Mouse (Mus musculus): ENCODE data around the gene Phkg2.
"Not testable (repeated sequence)": the region's sequence is repeated elsewhere in the genome, so short reads cannot be mapped to it uniquely, and the experiment has no call there.

Phkg2 gene

GRCm38 (mm10) chr7:127602903-127603302 lies 29.8 kb downstream of the Phkg2 start:
- DNase-seq (ENCODE audit: low spot score in 2 of 2): no peak

- DNase-seq (ENCODE audit: low spot score in 2 of 2): no peak
Measured at GRCm38 (mm10) chr7:127604256-127604655, 31.1 kb downstream of the Phkg2 start.

- no peak for DNase-seq (ENCODE audit: low spot score in 2 of 2)
Measured at GRCm38 (mm10) chr7:127607150-127607549, 34.0 kb downstream of the Phkg2 start.

- DNase-seq (ENCODE audit: low spot score in 2 of 2): no peak
Measured at GRCm38 (mm10) chr7:127611011-127611410, 37.9 kb downstream of the Phkg2 start.

- no peak for DNase-seq (ENCODE audit: low spot score in 2 of 2)
Measured at GRCm38 (mm10) chr7:127611561-127611960, 38.4 kb downstream of the Phkg2 start.

- DNase-seq (ENCODE audit: low spot score in 2 of 2): no peak
Measured at GRCm38 (mm10) chr7:127613501-127613900, 40.4 kb downstream of the Phkg2 start.

DNA sequence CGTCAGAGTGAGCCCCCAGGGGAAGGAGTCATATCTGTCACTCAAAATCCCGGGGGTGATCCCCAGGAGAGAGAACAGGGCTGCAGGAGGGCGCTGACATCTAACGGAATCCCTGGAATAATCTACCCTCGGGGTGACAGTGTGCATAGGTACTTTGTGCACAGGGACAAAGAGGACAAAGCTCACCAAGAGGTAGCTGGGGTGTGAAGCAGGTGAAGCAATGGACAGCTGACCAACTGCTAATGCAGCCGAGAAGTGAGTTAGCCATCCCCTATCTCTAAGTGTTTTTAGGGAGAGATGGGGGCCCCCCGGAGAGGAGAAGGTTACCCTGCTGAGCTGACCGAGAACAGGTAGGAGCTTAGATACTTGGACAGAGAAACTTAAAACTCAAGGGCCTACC lies 41.0 kb downstream of the Phkg2 start:
- DNase-seq (ENCODE audit: low spot score in 2 of 2): no peak

DNA sequence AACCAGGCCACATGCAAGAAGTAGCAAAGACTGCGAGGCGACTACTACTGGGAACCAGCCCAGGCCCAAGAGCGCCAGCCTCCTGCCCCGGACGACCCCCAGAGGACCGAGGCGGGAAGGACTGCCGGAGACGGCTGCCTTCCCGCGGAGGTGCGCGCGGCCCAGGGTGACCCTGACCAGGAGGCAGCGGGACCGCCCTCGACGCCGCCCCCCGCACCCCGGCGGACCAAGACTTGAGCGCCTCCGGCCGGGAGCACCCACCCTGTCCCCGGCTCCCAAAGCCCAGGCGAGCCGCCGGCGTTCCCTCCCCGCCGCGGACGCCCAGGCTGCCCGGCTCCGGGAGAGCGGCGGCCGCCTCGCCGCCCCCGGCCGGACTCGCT lies 41.4 kb downstream of the Phkg2 start:
- DNase-seq (ENCODE audit: low spot score in 2 of 2): peak in 1 of 2 experiments; percentile 28

- peak in 1 of 2 experiments; percentile 29 for DNase-seq (ENCODE audit: low spot score in 2 of 2)
Measured at GRCm38 (mm10) chr7:127614891-127615843, 42.0 kb downstream of the Phkg2 start, which contains the start of gene Zfp629. Zfp629 (minus strand) TSS chr7:127615797.

DNA sequence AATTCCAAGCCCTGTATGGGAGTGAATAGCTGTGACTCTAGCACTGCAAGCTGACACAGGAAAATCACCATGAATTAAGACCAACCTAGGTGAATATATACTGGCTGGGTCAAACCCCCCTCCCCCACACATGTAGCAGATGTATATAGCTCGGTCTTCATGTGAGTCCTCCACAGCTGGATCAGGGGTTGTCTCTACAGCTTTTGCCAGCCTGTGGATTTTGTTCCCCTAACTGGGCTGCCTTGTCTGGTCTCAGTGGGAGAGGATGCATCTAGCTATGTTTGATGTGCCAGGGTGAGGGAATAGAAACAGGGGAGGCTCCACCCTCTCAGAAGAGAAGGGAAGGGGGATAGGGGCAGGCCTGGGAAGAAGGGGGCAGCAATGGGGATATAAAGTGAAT lies 43.2 kb downstream of the Phkg2 start:
- DNase-seq (ENCODE audit: low spot score in 2 of 2): no peak

- no peak for DNase-seq (ENCODE audit: low spot score in 2 of 2)
Measured at GRCm38 (mm10) chr7:127616881-127617280, 43.7 kb downstream of the Phkg2 start.

DNA sequence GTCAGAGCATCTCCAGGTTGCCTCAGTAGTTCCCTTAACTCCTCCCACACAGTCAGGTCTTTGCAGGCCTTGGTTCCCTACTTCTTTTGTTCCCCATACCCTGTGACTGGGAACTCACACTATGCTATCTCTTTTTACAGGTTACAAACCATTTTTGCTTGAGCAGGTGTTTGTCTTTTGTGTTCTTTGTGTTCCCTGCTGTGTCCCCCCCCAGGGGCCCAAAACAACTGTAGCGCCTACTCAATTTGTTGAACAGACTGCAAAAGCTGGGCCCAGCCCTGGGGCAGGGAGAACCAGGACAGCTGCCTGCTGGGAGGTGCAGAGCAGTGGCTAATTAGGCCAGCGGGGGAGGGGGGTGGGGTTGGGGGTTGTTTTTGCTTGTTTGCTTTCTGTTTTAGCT lies 44.8 kb downstream of the Phkg2 start:
- DNase-seq (ENCODE audit: low spot score in 2 of 2): no peak

DNA sequence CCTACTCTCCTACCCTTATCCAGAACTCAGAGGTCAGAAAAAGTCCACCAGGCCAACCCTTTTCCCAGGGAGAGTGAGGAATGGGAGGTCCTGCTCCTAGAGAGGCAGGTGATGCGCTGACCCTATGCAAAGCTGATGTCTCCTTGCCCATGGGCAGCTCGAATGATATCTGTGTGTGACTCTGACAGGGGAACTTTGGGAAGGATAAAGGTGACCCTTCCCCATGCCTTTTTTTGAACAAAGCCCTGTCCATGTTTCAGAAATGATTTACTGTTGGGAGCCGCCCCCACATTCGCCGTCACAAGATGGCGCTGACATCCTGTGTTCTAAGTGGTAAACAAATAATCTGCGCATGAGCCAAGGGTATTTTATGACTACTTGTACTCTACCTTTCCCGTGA lies 45.3 kb downstream of the Phkg2 start:
- not testable (repeated sequence) for DNase-seq (ENCODE audit: low spot score in 2 of 2)

- DNase-seq (ENCODE audit: low spot score in 2 of 2): no peak
Measured at GRCm38 (mm10) chr7:127626039-127626438, 52.9 kb downstream of the Phkg2 start.

- peak in 1 of 2 experiments; percentile 17 for DNase-seq (ENCODE audit: low spot score in 2 of 2)
Measured at GRCm38 (mm10) chr7:127626471-127626870, 53.3 kb downstream of the Phkg2 start.

- no peak for DNase-seq (ENCODE audit: low spot score in 2 of 2)
Measured at GRCm38 (mm10) chr7:127628646-127629045, 55.5 kb downstream of the Phkg2 start.

DNA sequence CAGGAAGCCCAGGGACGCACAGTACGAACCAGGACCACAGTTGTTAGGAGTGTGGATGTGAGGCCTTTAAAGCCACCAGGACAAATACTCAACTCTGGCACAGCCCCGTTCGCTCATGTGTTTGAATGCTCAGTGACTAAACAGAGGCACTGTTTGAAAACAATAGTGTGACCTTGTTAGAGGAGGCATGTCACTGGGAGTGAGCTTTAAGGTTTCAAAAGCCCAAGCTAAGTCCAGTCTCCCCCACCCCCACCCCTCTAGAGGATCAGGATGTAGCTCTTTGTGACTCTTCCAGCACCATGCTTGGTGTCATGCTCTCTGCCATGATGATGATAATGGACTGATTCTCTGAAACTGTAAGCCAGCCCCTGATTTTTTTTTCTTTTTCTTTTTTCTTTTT lies 58.3 kb downstream of the Phkg2 start:
- DNase-seq (ENCODE audit: low spot score in 2 of 2): no peak
